Mouse (Mus musculus) megakaryocyte, embryonic 14.5 days (primary cell): ENCODE data around the gene Serpina9. TPM values are rescaled to one million over a fixed set of nuclear protein-coding genes. Genes with fewer than 3 reads are reported as not detected.

Source experiments
- H3K27me3 ChIP-seq: replicated peaks from 2 replicates; pipeline ENCODE3; 2012; ENCODE audit warnings: inconsistent platforms
- H3K36me3 ChIP-seq: replicated peaks from 2 replicates; pipeline ENCODE3; 2012; ENCODE audit warnings: low read length, inconsistent platforms, mixed read lengths
- H3K4me1 ChIP-seq: 2 replicates; pipeline ENCODE4 v1.6.1; 2012; ENCODE audit warnings: inconsistent platforms
- H3K4me3 ChIP-seq: replicated peaks from 2 replicates; pipeline ENCODE3; 2012; ENCODE audit warnings: moderate library complexity, mild to moderate bottlenecking, inconsistent platforms
- H3K9me3 ChIP-seq: 2 replicates; pipeline ENCODE4 v1.6.1; 2012; ENCODE audit warnings: inconsistent platforms
- FLI1 ChIP-seq: IDR thresholded peaks from 2 replicates; pipeline ENCODE4 v1.6.1; 2012; ENCODE audit warnings: low read length, inconsistent platforms, mixed read lengths
- GATA1 ChIP-seq: IDR thresholded peaks from 3 replicates; pipeline ENCODE4 v1.6.1; 2012; ENCODE audit warnings: mixed read lengths, low read length, inconsistent platforms, borderline replicate concordance
- polyA plus RNA-seq: library from polyadenylated mRNA; stranded (reverse); fragments of >175 nt; gene quantifications from 2 replicates; pipeline ENCODE4 v1.2.3, GENCODE M21; 2012; ENCODE audit warnings: low replicate concordance; ENCODE audit not compliant: insufficient read depth

Gene Serpina9
- polyA plus RNA-seq, 1 experiment, result not detected

GRCm38 (mm10) chr12:104038181-104038580, 24.6 kb upstream of the Serpina9 start:
- Histone ChIP-seq H3K4me1 (no peaks in the 10 kb centered on the region), H3K9me3 (peaks cover 8% of the 10 kb centered on the region; the same call in 1 of the 2 replicates), H3K36me3 (no peaks in the 10 kb centered on the region), H3K27me3 (peaks cover 6% of the 10 kb centered on the region), H3K4me3 (no peak overlapping the region)
- TF ChIP-seq FLI1, result no peak

GRCm38 (mm10) chr12:104033752-104034151, 20.2 kb upstream of the Serpina9 start:
- peaks cover 7% of the 10 kb centered on the region; the same call in 1 of the 2 replicates for H3K9me3 ChIP-seq
- H3K27me3 ChIP-seq, result peaks cover 11% of the 10 kb centered on the region
- H3K4me3 ChIP-seq, result no peak overlapping the region
- TF ChIP-seq FLI1, result no peak
- no peak for TF ChIP-seq GATA1
- H3K36me3 ChIP-seq, result no peaks in the 10 kb centered on the region
- no peaks in the 10 kb centered on the region for H3K4me1 ChIP-seq

GRCm38 (mm10) chr12:104029986-104030385, 16.4 kb upstream of the Serpina9 start:
- TF ChIP-seq GATA1 (no peak), FLI1 (no peak)
- Histone ChIP-seq H3K27me3 (peaks cover 8% of the 10 kb centered on the region), H3K4me3 (no peak overlapping the region), H3K9me3 (peaks cover 3% of the 10 kb centered on the region; the same call in 1 of the 2 replicates), H3K36me3 (no peaks in the 10 kb centered on the region), H3K4me1 (no peaks in the 10 kb centered on the region)

- no peak for TF ChIP-seq FLI1
- no peak for TF ChIP-seq GATA1
Measured at GRCm38 (mm10) chr12:104015280-104015679, 1.7 kb upstream of the Serpina9 start.

GRCm38 (mm10) chr12:104004689-104005088, 8.9 kb downstream of the Serpina9 start:
- Histone ChIP-seq H3K9me3 (peaks cover 29% of the 10 kb centered on the region), H3K4me1 (peaks cover 7% of the 10 kb centered on the region; the same call in 1 of the 2 replicates)
- TF ChIP-seq GATA1, result no peak

More at GRCm38 (mm10) chr12:104015280-104015679, 1.7 kb upstream of the Serpina9 start:
- peaks cover 4% of the 10 kb centered on the region for H3K27me3 ChIP-seq
- no peaks in the 10 kb centered on the region for H3K4me1 ChIP-seq
- H3K9me3 ChIP-seq, result peaks cover 17% of the 10 kb centered on the region
- no peak overlapping the region for H3K4me3 ChIP-seq
- no peaks in the 10 kb centered on the region for H3K36me3 ChIP-seq

GRCm38 (mm10) chr12:104003238-104003612, 10.3 kb downstream of the Serpina9 start:
- Histone ChIP-seq H3K4me3 (no peak overlapping the region), H3K9me3 (peaks cover 26% of the 10 kb centered on the region), H3K36me3 (no peaks in the 10 kb centered on the region), H3K4me1 (peaks cover 7% of the 10 kb centered on the region; the same call in 1 of the 2 replicates), H3K27me3 (no peaks in the 10 kb centered on the region)
- TF ChIP-seq FLI1 (no peak), GATA1 (no peak)

More at GRCm38 (mm10) chr12:104004689-104005088, 8.9 kb downstream of the Serpina9 start:
- no peaks in the 10 kb centered on the region for H3K36me3 ChIP-seq
- H3K4me3 ChIP-seq, result no peak overlapping the region
- H3K27me3 ChIP-seq, result peaks cover 3% of the 10 kb centered on the region

- TF ChIP-seq FLI1, result no peak
- TF ChIP-seq GATA1, result no peak
- no peaks in the 10 kb centered on the region for H3K36me3 ChIP-seq
- peaks cover 25% of the 10 kb centered on the region for H3K9me3 ChIP-seq
- H3K4me3 ChIP-seq, result no peak overlapping the region
- peaks cover 7% of the 10 kb centered on the region; the same call in 1 of the 2 replicates for H3K4me1 ChIP-seq
- H3K27me3 ChIP-seq, result no peaks in the 10 kb centered on the region
Measured at GRCm38 (mm10) chr12:104002569-104003237, 10.9 kb downstream of the Serpina9 start.

- no peak for TF ChIP-seq GATA1
- no peak for TF ChIP-seq FLI1
- Histone ChIP-seq H3K27me3 (peaks cover 6% of the 10 kb centered on the region), H3K4me3 (no peak overlapping the region), H3K36me3 (no peaks in the 10 kb centered on the region), H3K9me3 (peaks cover 25% of the 10 kb centered on the region), H3K4me1 (peaks cover 7% of the 10 kb centered on the region; the same call in 1 of the 2 replicates)
Measured at GRCm38 (mm10) chr12:104000594-104000993, 13.0 kb downstream of the Serpina9 start.

- Histone ChIP-seq H3K4me3 (no peak overlapping the region), H3K4me1 (peaks cover 7% of the 10 kb centered on the region; the same call in 1 of the 2 replicates), H3K36me3 (no peaks in the 10 kb centered on the region), H3K27me3 (peaks cover 6% of the 10 kb centered on the region), H3K9me3 (peaks cover 24% of the 10 kb centered on the region)
- TF ChIP-seq FLI1, result no peak
- TF ChIP-seq GATA1, result no peak
Measured at GRCm38 (mm10) chr12:103999611-104000010, 13.9 kb downstream of the Serpina9 start.

- peaks cover 24% of the 10 kb centered on the region for H3K4me1 ChIP-seq
- H3K9me3 ChIP-seq, result peaks cover 15% of the 10 kb centered on the region
- TF ChIP-seq GATA1, result no peak
- TF ChIP-seq FLI1, result no peak
- no peak overlapping the region for H3K4me3 ChIP-seq
- no peaks in the 10 kb centered on the region for H3K36me3 ChIP-seq
- peaks cover 18% of the 10 kb centered on the region for H3K27me3 ChIP-seq
Measured at GRCm38 (mm10) chr12:103996513-103996912, 17.0 kb downstream of the Serpina9 start.
